Mouse (Mus musculus): ENCODE data around the gene Ajm1. TPM values are rescaled to one million over a fixed set of nuclear protein-coding genes. Genes with fewer than 3 reads are reported as not detected.

Gene Ajm1
- polyA plus RNA-seq, 1 experiment = 7.0 TPM

- H3K4me3 ChIP-seq (ENCODE audit: control insufficient read depth, insufficient read depth, low read length) = no peak overlapping the region
- DNase-seq = no peak
- H3K27ac ChIP-seq (ENCODE audit: control insufficient read depth, insufficient read depth, low read length) = no peak overlapping the region
- TF ChIP-seq POLR2A (IDR thresholded peaks at IDR 0.05; ENCODE audit: control insufficient read depth, extremely low read depth, insufficient read depth, low read length, poor library complexity) (no peak), CTCF (IDR thresholded peaks at IDR 0.05; ENCODE audit: borderline replicate concordance, control insufficient read depth, extremely low read depth, insufficient read depth, low read length, poor library complexity) (no peak)
- peaks cover 7% of the 10 kb centered on the region for H3K4me1 ChIP-seq (replicated peaks; ENCODE audit: control insufficient read depth, insufficient read depth, low read length)
- WGBS = 95% methylated on average over 3 of the region's 3 CpGs
- H3K27me3 ChIP-seq (ENCODE audit: control insufficient read depth, insufficient read depth, low read length) = no peaks in the 10 kb centered on the region
- peaks cover 5% of the 10 kb centered on the region for H3K36me3 ChIP-seq (ENCODE audit: control insufficient read depth, insufficient read depth, low read length)
Measured at GRCm38 (mm10) chr2:25569323-25569722, 12.2 kb downstream of the Ajm1 start.

DNA sequence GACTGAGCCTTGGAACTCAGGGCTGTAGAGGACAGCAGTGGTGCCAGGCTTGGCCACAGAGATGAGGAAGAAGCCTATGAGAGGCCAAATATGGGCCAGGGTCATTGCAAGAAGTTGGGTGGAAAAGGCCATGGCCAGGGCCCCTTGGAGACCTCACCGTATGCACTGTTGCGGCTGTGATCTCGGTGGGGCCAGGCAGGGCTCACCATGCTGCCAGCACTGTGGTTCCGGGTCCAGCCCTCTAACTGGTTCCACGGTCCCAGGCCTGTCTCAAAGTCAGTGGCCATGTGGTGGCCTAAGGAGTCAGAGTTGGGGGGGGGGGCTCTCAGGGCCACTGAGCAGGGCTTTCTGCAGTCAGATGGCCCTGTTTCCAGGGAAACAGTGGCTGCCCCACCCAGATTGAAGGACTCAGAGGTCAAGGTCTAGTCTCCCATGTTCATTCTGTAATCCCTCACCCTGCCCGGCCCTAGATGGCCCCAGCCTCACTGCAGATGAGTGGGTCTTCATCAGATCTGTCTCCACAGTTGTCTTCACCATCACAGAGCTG is 13.0 kb downstream of the Ajm1 start:
- no peak overlapping the region for H3K27ac ChIP-seq (ENCODE audit: control insufficient read depth, insufficient read depth, low read length)
- TF ChIP-seq CTCF (IDR thresholded peaks at IDR 0.05; ENCODE audit: borderline replicate concordance, control insufficient read depth, extremely low read depth, insufficient read depth, low read length, poor library complexity) (no peak), POLR2A (IDR thresholded peaks at IDR 0.05; ENCODE audit: control insufficient read depth, extremely low read depth, insufficient read depth, low read length, poor library complexity) (no peak)
- H3K27me3 ChIP-seq (ENCODE audit: control insufficient read depth, insufficient read depth, low read length) = no peaks in the 10 kb centered on the region
- WGBS = 93% methylated on average over 6 of the region's 6 CpGs
- H3K4me3 ChIP-seq (ENCODE audit: control insufficient read depth, insufficient read depth, low read length) = no peak overlapping the region
- H3K4me1 ChIP-seq (replicated peaks; ENCODE audit: control insufficient read depth, insufficient read depth, low read length) = no peaks in the 10 kb centered on the region; the same call in 1 of the 2 replicates
- no peak for DNase-seq
- peaks cover 13% of the 10 kb centered on the region for H3K36me3 ChIP-seq (ENCODE audit: control insufficient read depth, insufficient read depth, low read length)

DNA sequence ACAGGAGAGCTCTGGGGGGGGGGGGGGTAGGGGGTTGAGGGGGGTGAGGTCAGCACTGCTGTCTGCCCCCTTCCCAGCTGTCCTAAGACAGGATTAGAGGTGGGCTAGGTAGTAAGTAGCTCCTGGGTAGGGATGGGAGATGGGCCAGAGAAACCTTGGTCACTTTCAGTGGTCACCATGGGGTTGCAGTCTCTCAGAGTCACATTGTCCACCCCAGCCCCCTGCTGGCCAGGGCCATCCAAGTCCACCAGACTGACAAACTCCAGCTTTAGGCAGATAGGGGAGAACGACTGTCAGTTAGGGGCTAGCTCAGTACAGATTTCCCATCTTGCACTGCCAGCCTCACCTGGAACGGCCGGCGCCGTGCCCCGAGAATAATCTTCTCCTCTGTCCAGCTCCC is 15.0 kb downstream of the Ajm1 start:
- TF ChIP-seq CTCF (IDR thresholded peaks at IDR 0.05; ENCODE audit: borderline replicate concordance, control insufficient read depth, extremely low read depth, insufficient read depth, low read length, poor library complexity) (no peak), POLR2A (IDR thresholded peaks at IDR 0.05; ENCODE audit: control insufficient read depth, extremely low read depth, insufficient read depth, low read length, poor library complexity) (no peak)
- H3K4me1 ChIP-seq (replicated peaks; ENCODE audit: control insufficient read depth, insufficient read depth, low read length) = no peaks in the 10 kb centered on the region
- H3K27me3 ChIP-seq (ENCODE audit: control insufficient read depth, insufficient read depth, low read length) = no peaks in the 10 kb centered on the region
- peaks cover 32% of the 10 kb centered on the region for H3K36me3 ChIP-seq (ENCODE audit: control insufficient read depth, insufficient read depth, low read length)
- no peak overlapping the region for H3K27ac ChIP-seq (ENCODE audit: control insufficient read depth, insufficient read depth, low read length)
- no peak overlapping the region for H3K4me3 ChIP-seq (ENCODE audit: control insufficient read depth, insufficient read depth, low read length)
- DNase-seq = no peak
- WGBS = 95% methylated on average over 6 of the region's 6 CpGs

GRCm38 (mm10) chr2:25565741-25566140 is 15.8 kb downstream of the Ajm1 start:
- 94% methylated on average over 8 of the region's 8 CpGs for WGBS
- H3K27ac ChIP-seq (ENCODE audit: control insufficient read depth, insufficient read depth, low read length) = no peak overlapping the region
- H3K27me3 ChIP-seq (ENCODE audit: control insufficient read depth, insufficient read depth, low read length) = no peaks in the 10 kb centered on the region
- no peaks in the 10 kb centered on the region for H3K4me1 ChIP-seq (replicated peaks; ENCODE audit: control insufficient read depth, insufficient read depth, low read length)
- no peak for DNase-seq
- H3K36me3 ChIP-seq (ENCODE audit: control insufficient read depth, insufficient read depth, low read length) = peaks cover 40% of the 10 kb centered on the region
- TF ChIP-seq CTCF (IDR thresholded peaks at IDR 0.05; ENCODE audit: borderline replicate concordance, control insufficient read depth, extremely low read depth, insufficient read depth, low read length, poor library complexity) (no peak), POLR2A (IDR thresholded peaks at IDR 0.05; ENCODE audit: control insufficient read depth, extremely low read depth, insufficient read depth, low read length, poor library complexity) (no peak)
- no peak overlapping the region for H3K4me3 ChIP-seq (ENCODE audit: control insufficient read depth, insufficient read depth, low read length)

GRCm38 (mm10) chr2:25561946-25562345 is 19.6 kb downstream of the Ajm1 start:
- 95% methylated on average over 9 of the region's 9 CpGs for WGBS
- H3K36me3 ChIP-seq (ENCODE audit: control insufficient read depth, insufficient read depth, low read length) = peaks cover 49% of the 10 kb centered on the region
- no peak overlapping the region for H3K27ac ChIP-seq (ENCODE audit: control insufficient read depth, insufficient read depth, low read length)
- no peak overlapping the region for H3K4me3 ChIP-seq (ENCODE audit: control insufficient read depth, insufficient read depth, low read length)
- no peak for DNase-seq
- H3K27me3 ChIP-seq (ENCODE audit: control insufficient read depth, insufficient read depth, low read length) = no peaks in the 10 kb centered on the region
- TF ChIP-seq POLR2A (IDR thresholded peaks at IDR 0.05; ENCODE audit: control insufficient read depth, extremely low read depth, insufficient read depth, low read length, poor library complexity) (no peak), CTCF (IDR thresholded peaks at IDR 0.05; ENCODE audit: borderline replicate concordance, control insufficient read depth, extremely low read depth, insufficient read depth, low read length, poor library complexity) (no peak)
- peaks cover 9% of the 10 kb centered on the region for H3K4me1 ChIP-seq (replicated peaks; ENCODE audit: control insufficient read depth, insufficient read depth, low read length)

DNA sequence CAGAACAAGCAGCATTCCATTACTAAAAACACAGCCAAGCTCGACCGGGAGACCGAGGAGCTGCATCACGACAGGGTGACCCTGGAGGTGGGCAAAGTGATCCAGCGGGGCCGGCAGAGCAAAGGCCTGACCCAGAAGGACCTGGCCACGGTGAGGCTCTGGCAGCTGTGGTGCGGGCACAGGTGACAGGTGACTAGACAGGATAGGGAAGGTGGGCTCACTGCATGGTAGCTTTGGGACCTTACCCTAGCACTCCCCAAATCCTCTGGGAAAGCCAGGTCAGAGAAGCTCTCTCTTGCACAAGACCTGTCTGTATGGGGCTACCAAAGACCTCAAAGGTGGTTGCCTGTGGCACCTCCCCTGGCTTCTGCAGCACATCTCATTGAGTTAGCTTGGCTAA is 21.0 kb downstream of the Ajm1 start:
- Histone ChIP-seq H3K27ac (ENCODE audit: control insufficient read depth, insufficient read depth, low read length) (no peak overlapping the region), H3K4me3 (ENCODE audit: control insufficient read depth, insufficient read depth, low read length) (no peak overlapping the region), H3K27me3 (ENCODE audit: control insufficient read depth, insufficient read depth, low read length) (no peaks in the 10 kb centered on the region), H3K4me1 (replicated peaks; ENCODE audit: control insufficient read depth, insufficient read depth, low read length) (peaks cover 11% of the 10 kb centered on the region), H3K36me3 (ENCODE audit: control insufficient read depth, insufficient read depth, low read length) (peaks cover 49% of the 10 kb centered on the region)
- TF ChIP-seq POLR2A (IDR thresholded peaks at IDR 0.05; ENCODE audit: control insufficient read depth, extremely low read depth, insufficient read depth, low read length, poor library complexity) = no peak
- no peak for TF ChIP-seq CTCF (IDR thresholded peaks at IDR 0.05; ENCODE audit: borderline replicate concordance, control insufficient read depth, extremely low read depth, insufficient read depth, low read length, poor library complexity)
- WGBS = 99% methylated on average over 8 of the region's 8 CpGs
- DNase-seq = no peak

DNA sequence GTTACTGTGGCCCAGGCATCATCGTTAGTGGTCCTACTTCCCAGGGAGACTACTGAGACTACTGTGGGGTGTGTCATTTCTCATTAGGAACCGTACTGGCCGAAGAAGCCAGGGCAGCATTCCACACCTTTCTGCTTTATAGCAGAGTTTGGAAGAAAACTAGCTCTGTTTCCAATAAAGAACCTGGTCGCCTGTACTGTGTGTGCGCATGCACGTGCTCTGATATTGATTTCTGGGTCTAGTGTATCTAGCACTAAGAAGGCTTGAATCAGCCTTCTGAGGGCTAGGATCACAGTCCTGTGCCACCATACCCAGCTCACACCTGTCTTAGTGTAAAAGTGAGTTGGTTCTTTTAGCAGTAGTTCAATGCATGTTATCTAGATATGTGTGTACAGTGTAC is 22.8 kb downstream of the Ajm1 start:
- no peak for DNase-seq
- Histone ChIP-seq H3K27ac (ENCODE audit: control insufficient read depth, insufficient read depth, low read length) (no peak overlapping the region), H3K27me3 (ENCODE audit: control insufficient read depth, insufficient read depth, low read length) (no peaks in the 10 kb centered on the region), H3K4me1 (replicated peaks; ENCODE audit: control insufficient read depth, insufficient read depth, low read length) (peaks cover 11% of the 10 kb centered on the region), H3K36me3 (ENCODE audit: control insufficient read depth, insufficient read depth, low read length) (peaks cover 39% of the 10 kb centered on the region), H3K4me3 (ENCODE audit: control insufficient read depth, insufficient read depth, low read length) (no peak overlapping the region)
- no peak for TF ChIP-seq POLR2A (IDR thresholded peaks at IDR 0.05; ENCODE audit: control insufficient read depth, extremely low read depth, insufficient read depth, low read length, poor library complexity)
- no peak for TF ChIP-seq CTCF (IDR thresholded peaks at IDR 0.05; ENCODE audit: borderline replicate concordance, control insufficient read depth, extremely low read depth, insufficient read depth, low read length, poor library complexity)
- 89% methylated on average over 6 of the region's 6 CpGs for WGBS
